Mouse (Mus musculus) olfactory bulb, adult 2 months (tissue): ENCODE data around the gene Fcrl5.

ENCODE experiments used
- CTCF ChIP-seq: fragments of 200-500 bp; IDR thresholded peaks from 2 replicates; pipeline ENCODE4 v1.5.1; 2012; ENCODE audit warnings: low read depth, mild to moderate bottlenecking, low read length, moderate library complexity; ENCODE audit not compliant: insufficient read depth
- POLR2A ChIP-seq: fragments of 200-500 bp; IDR thresholded peaks from 2 replicates; pipeline ENCODE4 v1.6.1; 2012; ENCODE audit warnings: mild to moderate bottlenecking, low read depth, low read length, moderate library complexity; ENCODE audit not compliant: insufficient read depth

GRCm38 (mm10) chr3:87500088-87501055 is 64.8 kb downstream of the Fcrl5 start:
- TF ChIP-seq CTCF, result no peak
- TF ChIP-seq POLR2A, result no peak
